Mouse (Mus musculus): ENCODE data around the gene Gipc3. TPM values are rescaled to one million over a fixed set of nuclear protein-coding genes. Genes with fewer than 3 reads are reported as not detected.
A peak's percentile ranks its signal among the peaks of the same experiment; 100 is the strongest.

Gene Gipc3
- polyA plus RNA-seq, 1 experiment = 1.2 TPM

GRCm38 (mm10) chr10:81375322-81375721, 32.3 kb upstream of the Gipc3 start:
- 91% methylated on average over 10 of the region's 10 CpGs for WGBS
- no peak overlapping the region for H3K27ac ChIP-seq (ENCODE audit: insufficient read depth, low read depth, low read length)
- peaks cover 15% of the 10 kb centered on the region; the same call in 1 of the 2 replicates for H3K4me1 ChIP-seq (ENCODE audit: control insufficient read depth, insufficient read depth, insufficient read length, low read length)
- H3K27me3 ChIP-seq (ENCODE audit: control insufficient read depth, insufficient read depth, low read length) = no peaks in the 10 kb centered on the region
- TF ChIP-seq CTCF (IDR thresholded peaks at IDR 0.05; ENCODE audit: extremely low read depth, insufficient read length, insufficient replicate concordance, low read depth, low read length) = no peak
- no peak for TF ChIP-seq POLR2A (IDR thresholded peaks at IDR 0.05; ENCODE audit: low read depth, low read length)
- no peak overlapping the region for H3K4me3 ChIP-seq (ENCODE audit: low read depth, low read length)
- peaks cover 17% of the 10 kb centered on the region for H3K36me3 ChIP-seq (ENCODE audit: control insufficient read depth, insufficient read depth, low read length)

- 90% methylated on average over 6 of the region's 6 CpGs for WGBS
- TF ChIP-seq POLR2A (IDR thresholded peaks at IDR 0.05; ENCODE audit: low read depth, low read length) = no peak
- TF ChIP-seq CTCF (IDR thresholded peaks at IDR 0.05; ENCODE audit: extremely low read depth, insufficient read length, insufficient replicate concordance, low read depth, low read length) = no peak
- H3K36me3 ChIP-seq (ENCODE audit: control insufficient read depth, insufficient read depth, low read length) = peaks cover 47% of the 10 kb centered on the region
- H3K4me1 ChIP-seq (ENCODE audit: control insufficient read depth, insufficient read depth, insufficient read length, low read length) = peaks cover 46% of the 10 kb centered on the region
- H3K27me3 ChIP-seq (ENCODE audit: control insufficient read depth, insufficient read depth, low read length) = no peaks in the 10 kb centered on the region
- no peak overlapping the region for H3K4me3 ChIP-seq (ENCODE audit: low read depth, low read length)
- peak overlapping the region; percentile 55; the same call in 1 of the 2 replicates for H3K27ac ChIP-seq (ENCODE audit: insufficient read depth, low read depth, low read length)
Observed at GRCm38 (mm10) chr10:81367207-81367495, 24.1 kb upstream of the Gipc3 start.

- H3K36me3 ChIP-seq (ENCODE audit: control insufficient read depth, insufficient read depth, low read length) = peaks cover 47% of the 10 kb centered on the region
Observed at GRCm38 (mm10) chr10:81366477-81367206, 23.6 kb upstream of the Gipc3 start.

GRCm38 (mm10) chr10:81365672-81366476, 22.8 kb upstream of the Gipc3 start, which contains the start of gene 4930404N11Rik:
4930404N11Rik (minus strand) TSS chr10:81365816.
- H3K27me3 ChIP-seq (ENCODE audit: control insufficient read depth, insufficient read depth, low read length) = no peaks in the 10 kb centered on the region
- 40% methylated on average over 12 of the region's 12 CpGs for WGBS
- TF ChIP-seq CTCF (IDR thresholded peaks at IDR 0.05; ENCODE audit: extremely low read depth, insufficient read length, insufficient replicate concordance, low read depth, low read length) = no peak
- TF ChIP-seq POLR2A (IDR thresholded peaks at IDR 0.05; ENCODE audit: low read depth, low read length) = no peak
- H3K4me1 ChIP-seq (ENCODE audit: control insufficient read depth, insufficient read depth, insufficient read length, low read length) = peaks cover 47% of the 10 kb centered on the region
- H3K36me3 ChIP-seq (ENCODE audit: control insufficient read depth, insufficient read depth, low read length) = peaks cover 42% of the 10 kb centered on the region
- peak within 1 kb of the TSS; percentile 89 for H3K27ac ChIP-seq (ENCODE audit: insufficient read depth, low read depth, low read length)
- peak within 1 kb of the TSS; percentile 34 for H3K4me3 ChIP-seq (ENCODE audit: low read depth, low read length)

More at GRCm38 (mm10) chr10:81366477-81367206, 23.6 kb upstream of the Gipc3 start:
- TF ChIP-seq CTCF (IDR thresholded peaks at IDR 0.05; ENCODE audit: extremely low read depth, insufficient read length, insufficient replicate concordance, low read depth, low read length) (no peak), POLR2A (IDR thresholded peaks at IDR 0.05; ENCODE audit: low read depth, low read length) (no peak)
- WGBS = 64% methylated on average over 6 of the region's 6 CpGs
- peaks cover 47% of the 10 kb centered on the region for H3K4me1 ChIP-seq (ENCODE audit: control insufficient read depth, insufficient read depth, insufficient read length, low read length)
- no peak overlapping the region for H3K4me3 ChIP-seq (ENCODE audit: low read depth, low read length)
- no peaks in the 10 kb centered on the region for H3K27me3 ChIP-seq (ENCODE audit: control insufficient read depth, insufficient read depth, low read length)
- H3K27ac ChIP-seq (ENCODE audit: insufficient read depth, low read depth, low read length) = peak overlapping the region; percentile 55

GRCm38 (mm10) chr10:81365073-81365472, 22.0 kb upstream of the Gipc3 start:
- peak overlapping the region; percentile 89 for H3K27ac ChIP-seq (ENCODE audit: insufficient read depth, low read depth, low read length)
- no peaks in the 10 kb centered on the region for H3K27me3 ChIP-seq (ENCODE audit: control insufficient read depth, insufficient read depth, low read length)
- H3K36me3 ChIP-seq (ENCODE audit: control insufficient read depth, insufficient read depth, low read length) = peaks cover 35% of the 10 kb centered on the region
- WGBS = 46% methylated on average over 4 of the region's 4 CpGs
- TF ChIP-seq POLR2A (IDR thresholded peaks at IDR 0.05; ENCODE audit: low read depth, low read length) = no peak
- H3K4me1 ChIP-seq (ENCODE audit: control insufficient read depth, insufficient read depth, insufficient read length, low read length) = peaks cover 47% of the 10 kb centered on the region
- no peak overlapping the region for H3K4me3 ChIP-seq (ENCODE audit: low read depth, low read length)

GRCm38 (mm10) chr10:81364666-81365065, 21.6 kb upstream of the Gipc3 start:
- Histone ChIP-seq H3K36me3 (ENCODE audit: control insufficient read depth, insufficient read depth, low read length) (peaks cover 31% of the 10 kb centered on the region), H3K4me1 (ENCODE audit: control insufficient read depth, insufficient read depth, insufficient read length, low read length) (peaks cover 49% of the 10 kb centered on the region), H3K27me3 (ENCODE audit: control insufficient read depth, insufficient read depth, low read length) (no peaks in the 10 kb centered on the region), H3K27ac (ENCODE audit: insufficient read depth, low read depth, low read length) (no peak overlapping the region), H3K4me3 (ENCODE audit: low read depth, low read length) (peak overlapping the region; percentile 34)
- 19% methylated on average over 28 of the region's 28 CpGs for WGBS
- no peak for TF ChIP-seq CTCF (IDR thresholded peaks at IDR 0.05; ENCODE audit: extremely low read depth, insufficient read length, insufficient replicate concordance, low read depth, low read length)
- no peak for TF ChIP-seq POLR2A (IDR thresholded peaks at IDR 0.05; ENCODE audit: low read depth, low read length)
